Mouse (Mus musculus) cortical plate, adult 2 months (tissue): ENCODE results near the gene Capn11.

Source experiments
- CTCF ChIP-seq: fragments of 200-500 bp; IDR thresholded peaks from 2 replicates; pipeline ENCODE4 v1.5.1; 2011; ENCODE audit warnings: mild to moderate bottlenecking, control low read depth, low read length; ENCODE audit not compliant: insufficient read depth; ENCODE audit errors: extremely low read depth
- POLR2A ChIP-seq: fragments of 200-500 bp; IDR thresholded peaks from 2 replicates; pipeline ENCODE4 v1.6.1; 2011; ENCODE audit warnings: mild to moderate bottlenecking, low read length, control low read depth; ENCODE audit not compliant: insufficient read depth; ENCODE audit errors: extremely low read depth

DNA sequence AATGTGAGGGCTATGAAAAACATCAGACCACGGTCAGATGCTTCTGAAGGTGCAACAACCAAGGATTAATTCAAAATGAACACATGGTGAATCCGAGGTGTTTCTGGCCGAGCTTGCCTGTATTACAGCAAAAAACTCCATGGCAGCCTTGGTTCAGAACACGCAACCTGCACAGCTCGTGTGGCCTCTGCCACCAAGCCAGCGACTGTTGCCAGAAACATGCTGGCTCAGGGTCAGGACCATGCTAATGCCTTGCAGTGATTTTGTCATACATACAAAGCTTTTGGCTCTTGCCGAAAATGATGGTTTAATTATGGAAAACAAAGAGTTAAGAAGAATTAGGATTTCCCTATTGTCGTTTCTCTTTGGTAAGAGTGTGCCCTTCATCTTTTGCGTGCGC is 8.9 kb upstream of the Capn11 start:
- no peak for TF ChIP-seq CTCF
- no peak for TF ChIP-seq POLR2A
